Mouse (Mus musculus): ENCODE data around the gene Prkce. TPM values are rescaled to one million over a fixed set of nuclear protein-coding genes. Genes with fewer than 3 reads are reported as not detected.

The Prkce gene
- polyA plus RNA-seq, 2 experiments: 0.32 to 0.37 TPM

DNA sequence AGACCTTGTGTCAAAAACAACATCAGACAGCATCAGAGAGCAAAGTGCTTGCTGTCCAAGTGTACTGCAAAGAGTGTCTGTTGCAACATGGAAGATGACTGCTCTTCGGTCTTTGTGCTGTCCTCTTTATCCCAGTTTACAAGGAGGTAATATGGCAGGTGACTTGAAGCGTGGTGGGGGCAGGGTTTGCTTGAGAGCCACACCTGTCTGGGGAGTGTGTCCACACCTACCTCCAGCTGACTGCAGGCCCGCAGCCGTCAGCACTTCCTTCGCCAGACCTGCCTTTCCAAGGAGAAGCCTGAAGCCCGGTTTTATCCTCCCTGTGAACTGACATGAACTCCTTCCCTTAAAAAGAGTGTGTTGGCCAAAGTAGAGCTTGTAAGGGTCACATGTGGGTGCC is 458.9 kb downstream of the Prkce start:
- H3K4me1 ChIP-seq (replicated peaks; ENCODE audit: control insufficient read depth in 2 of 2, insufficient read depth in 2 of 2, low read length in 1 of 2): no peaks in the 10 kb centered on the region
- H3K36me3 ChIP-seq (replicated peaks; ENCODE audit: control insufficient read depth, insufficient read depth, low read depth): no peaks in the 10 kb centered on the region
- no peaks in the 10 kb centered on the region for H3K9me3 ChIP-seq (ENCODE audit: control insufficient read depth, low read length)
- no peak overlapping the region for H3K4me3 ChIP-seq (ENCODE audit: insufficient read depth in 1 of 2, low read depth in 2 of 2, low read length in 2 of 2)
- no peak for ATAC-seq (ENCODE audit: insufficient read depth)
- H3K27ac ChIP-seq: no peak overlapping the region
- H3K27me3 ChIP-seq (ENCODE audit: control insufficient read depth, insufficient read depth, low read length): no peaks in the 10 kb centered on the region
- TF ChIP-seq CTCF (IDR thresholded peaks at IDR 0.05; ENCODE audit: low read depth): no peak
- TF ChIP-seq EP300 (IDR thresholded peaks at IDR 0.05; ENCODE audit: low read depth): no peak
- no peak overlapping the region for H3K9ac ChIP-seq (replicated peaks)
- H3K4me2 ChIP-seq (ENCODE audit: low read depth): no peak overlapping the region
- WGBS (ENCODE audit: insufficient replicate concordance): 61% methylated on average over 6 of the region's 6 CpGs
- DNase-seq (ENCODE audit: low read depth in 3 of 3, low spot score in 3 of 3): no peak

DNA sequence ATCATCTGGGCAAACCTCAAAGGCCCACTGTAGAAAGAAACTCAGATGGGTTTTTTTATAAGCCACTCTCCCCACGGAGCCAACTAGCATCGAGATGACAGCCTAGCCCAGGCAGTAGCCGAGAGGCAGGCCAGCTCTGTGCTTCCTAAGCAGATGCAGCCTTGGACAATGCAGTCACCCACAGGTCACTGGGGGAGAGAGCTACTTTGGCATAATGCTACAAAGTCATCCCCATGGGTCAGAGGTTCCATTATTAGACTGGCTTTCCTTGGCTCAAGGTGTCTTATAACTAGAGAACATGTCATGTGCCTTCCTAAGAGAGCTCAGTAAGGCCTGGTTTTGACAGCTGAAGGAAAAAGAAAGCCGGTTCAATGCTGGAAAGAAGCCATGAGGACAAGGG is 465.5 kb downstream of the Prkce start:
- Histone ChIP-seq H3K9ac (replicated peaks) (no peak overlapping the region), H3K27me3 (ENCODE audit: control insufficient read depth, insufficient read depth, low read length) (no peaks in the 10 kb centered on the region), H3K36me3 (replicated peaks; ENCODE audit: control insufficient read depth, insufficient read depth, low read depth) (no peaks in the 10 kb centered on the region), H3K4me3 (ENCODE audit: insufficient read depth in 1 of 2, low read depth in 2 of 2, low read length in 2 of 2) (no peak overlapping the region), H3K4me2 (ENCODE audit: low read depth) (no peak overlapping the region), H3K4me1 (replicated peaks; ENCODE audit: control insufficient read depth in 2 of 2, insufficient read depth in 2 of 2, low read length in 1 of 2) (no peaks in the 10 kb centered on the region), H3K9me3 (ENCODE audit: control insufficient read depth, low read length) (no peaks in the 10 kb centered on the region), H3K27ac (no peak overlapping the region)
- 68% methylated on average over 4 of the region's 4 CpGs for WGBS (ENCODE audit: insufficient replicate concordance)
- TF ChIP-seq CTCF (IDR thresholded peaks at IDR 0.05; ENCODE audit: low read depth) (no peak), EP300 (IDR thresholded peaks at IDR 0.05; ENCODE audit: low read depth) (no peak)
- ATAC-seq (ENCODE audit: insufficient read depth) (no peak), DNase-seq (ENCODE audit: low read depth in 3 of 3, low spot score in 3 of 3) (no peak)

DNA sequence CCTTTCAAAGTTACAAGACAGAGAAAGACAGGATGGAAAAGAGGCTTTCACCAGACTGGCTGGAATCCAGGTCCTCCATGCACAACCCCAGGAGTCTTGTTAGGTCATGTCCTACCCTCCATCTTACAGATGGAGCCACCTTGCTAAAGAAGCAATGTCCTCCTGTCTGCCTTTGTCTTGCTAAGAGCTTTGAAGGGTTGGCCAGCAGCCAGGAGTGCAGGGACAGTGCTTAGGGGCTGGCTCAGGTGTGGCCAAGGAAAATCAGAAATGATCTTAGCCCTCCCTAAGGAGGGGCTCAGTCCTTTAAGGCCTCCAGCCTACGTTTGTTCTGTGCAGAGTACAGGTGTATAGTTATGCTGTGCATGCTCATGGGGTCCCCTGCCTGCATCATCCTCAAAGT is 469.7 kb downstream of the Prkce start:
- no peaks in the 10 kb centered on the region for H3K9me3 ChIP-seq (ENCODE audit: control insufficient read depth, low read length)
- 52% methylated on average over 1 of the region's 1 CpGs for WGBS (ENCODE audit: insufficient replicate concordance)
- no peak for TF ChIP-seq CTCF (IDR thresholded peaks at IDR 0.05; ENCODE audit: low read depth)
- TF ChIP-seq EP300 (IDR thresholded peaks at IDR 0.05; ENCODE audit: low read depth): no peak
- H3K4me2 ChIP-seq (ENCODE audit: low read depth): no peak overlapping the region
- no peaks in the 10 kb centered on the region for H3K36me3 ChIP-seq (replicated peaks; ENCODE audit: control insufficient read depth, insufficient read depth, low read depth)
- H3K4me3 ChIP-seq (ENCODE audit: insufficient read depth in 1 of 2, low read depth in 2 of 2, low read length in 2 of 2): no peak overlapping the region
- H3K27ac ChIP-seq: no peak overlapping the region
- no peak overlapping the region for H3K9ac ChIP-seq (replicated peaks)
- H3K4me1 ChIP-seq (replicated peaks; ENCODE audit: control insufficient read depth in 2 of 2, insufficient read depth in 2 of 2, low read length in 1 of 2): no peaks in the 10 kb centered on the region
- H3K27me3 ChIP-seq (ENCODE audit: control insufficient read depth, insufficient read depth, low read length): no peaks in the 10 kb centered on the region
- DNase-seq (ENCODE audit: low read depth in 3 of 3, low spot score in 3 of 3) (no peak), ATAC-seq (ENCODE audit: insufficient read depth) (no peak)

- ATAC-seq (ENCODE audit: insufficient read depth) (no peak), DNase-seq (ENCODE audit: low read depth in 3 of 3, low spot score in 3 of 3) (no peak)
- no peak overlapping the region for H3K9ac ChIP-seq (replicated peaks)
- no peak for TF ChIP-seq EP300 (IDR thresholded peaks at IDR 0.05; ENCODE audit: low read depth)
- no peak for TF ChIP-seq CTCF (IDR thresholded peaks at IDR 0.05; ENCODE audit: low read depth)
- 60% methylated on average over 3 of the region's 3 CpGs for WGBS (ENCODE audit: insufficient replicate concordance)
- no peak overlapping the region for H3K4me2 ChIP-seq (ENCODE audit: low read depth)
- no peaks in the 10 kb centered on the region for H3K9me3 ChIP-seq (ENCODE audit: control insufficient read depth, low read length)
- H3K4me3 ChIP-seq (ENCODE audit: insufficient read depth in 1 of 2, low read depth in 2 of 2, low read length in 2 of 2): no peak overlapping the region
- no peaks in the 10 kb centered on the region for H3K36me3 ChIP-seq (replicated peaks; ENCODE audit: control insufficient read depth, insufficient read depth, low read depth)
- H3K27ac ChIP-seq: no peak overlapping the region
- H3K27me3 ChIP-seq (ENCODE audit: control insufficient read depth, insufficient read depth, low read length): no peaks in the 10 kb centered on the region
- H3K4me1 ChIP-seq (replicated peaks; ENCODE audit: control insufficient read depth in 2 of 2, insufficient read depth in 2 of 2, low read length in 1 of 2): no peaks in the 10 kb centered on the region
These were observed 471.7 kb downstream of the Prkce start for GRCm38 (mm10) chr17:86639279-86639678.

- Histone ChIP-seq H3K9me3 (ENCODE audit: control insufficient read depth, low read length) (no peaks in the 10 kb centered on the region), H3K36me3 (replicated peaks; ENCODE audit: control insufficient read depth, insufficient read depth, low read depth) (no peaks in the 10 kb centered on the region), H3K4me2 (ENCODE audit: low read depth) (no peak overlapping the region), H3K9ac (replicated peaks) (no peak overlapping the region), H3K27ac (no peak overlapping the region), H3K4me1 (replicated peaks; ENCODE audit: control insufficient read depth in 2 of 2, insufficient read depth in 2 of 2, low read length in 1 of 2) (no peaks in the 10 kb centered on the region), H3K4me3 (ENCODE audit: insufficient read depth in 1 of 2, low read depth in 2 of 2, low read length in 2 of 2) (no peak overlapping the region), H3K27me3 (ENCODE audit: control insufficient read depth, insufficient read depth, low read length) (no peaks in the 10 kb centered on the region)
- ATAC-seq (ENCODE audit: insufficient read depth): no peak
- TF ChIP-seq EP300 (IDR thresholded peaks at IDR 0.05; ENCODE audit: low read depth) (no peak), CTCF (IDR thresholded peaks at IDR 0.05; ENCODE audit: low read depth) (no peak)
- no peak for DNase-seq (ENCODE audit: low read depth in 3 of 3, low spot score in 3 of 3)
- 75% methylated on average over 3 of the region's 3 CpGs for WGBS (ENCODE audit: insufficient replicate concordance)
These were observed 479.6 kb downstream of the Prkce start for GRCm38 (mm10) chr17:86647226-86647625.
